Mouse (Mus musculus) midbrain, postnatal 0 days (tissue): ENCODE results near the gene Dap. TPM values are rescaled to one million over a fixed set of nuclear protein-coding genes. Genes with fewer than 3 reads are reported as not detected.
A peak's percentile ranks its signal among the peaks of the same experiment; 100 is the strongest.

Experiments used
- ATAC-seq: fragments of 200-750 bp; cut with Nextera tagmentation; 2 replicates; pipeline ENCODE4 v1.8.0; 2017; ENCODE audit warnings: moderate number of reproducible peaks, mild to moderate bottlenecking, moderate TSS enrichment, moderate library complexity; ENCODE audit not compliant: low FRiP score
- DNase-seq: peaks from one replicate; pipeline ENCODE4 v3.0.0-alpha.2; 2015; ENCODE audit warnings: low spot score
- H3K27ac ChIP-seq: fragments of 300-500 bp; sonication (generic); 2 replicates; pipeline ENCODE4 v1.5.1; 2014; ENCODE audit warnings: low read depth, mild to moderate bottlenecking, low read length, mixed read lengths
- H3K27me3 ChIP-seq: fragments of 300-500 bp; sonication (generic); 2 replicates; pipeline ENCODE4 v1.6.1; 2014; ENCODE audit warnings: low read length, control low read depth, mixed read lengths; ENCODE audit not compliant: insufficient read depth
- H3K36me3 ChIP-seq: fragments of 300-500 bp; sonication (generic); 2 replicates; pipeline ENCODE4 v1.6.1; 2014; ENCODE audit warnings: low read length, control low read depth, mixed read lengths; ENCODE audit not compliant: insufficient read depth
- H3K4me1 ChIP-seq: fragments of 300-500 bp; sonication (generic); 2 replicates; pipeline ENCODE4 v1.6.1; 2014; ENCODE audit warnings: mild to moderate bottlenecking, control low read depth, antibody characterized with exemption, low read length, mixed read lengths; ENCODE audit not compliant: insufficient read depth
- H3K4me2 ChIP-seq: fragments of 300-500 bp; sonication (generic); 2 replicates; pipeline ENCODE4 v1.6.1; 2014; ENCODE audit warnings: low read depth, mild to moderate bottlenecking, low read length, mixed read lengths; ENCODE audit not compliant: poor library complexity, severe bottlenecking
- H3K4me3 ChIP-seq: fragments of 300-500 bp; sonication (generic); 2 replicates; pipeline ENCODE4 v1.5.1; 2014; ENCODE audit warnings: low read depth, mild to moderate bottlenecking, low read length, moderate library complexity
- H3K9ac ChIP-seq: fragments of 300-500 bp; sonication (generic); replicated peaks from 2 replicates; pipeline ENCODE4 v1.6.1; 2014; ENCODE audit warnings: mild to moderate bottlenecking, low read length, moderate library complexity, mixed read lengths; ENCODE audit not compliant: poor library complexity, severe bottlenecking
- H3K9me3 ChIP-seq: fragments of 300-500 bp; sonication (generic); 2 replicates; pipeline ENCODE4 v1.6.1; 2016; ENCODE audit warnings: low read length, control low read depth
- CTCF ChIP-seq: IDR thresholded peaks from 2 replicates; pipeline ENCODE4 v1.5.1; 2016; ENCODE audit warnings: antibody characterized with exemption, mild to moderate bottlenecking
- WGBS: fragments of 180-500 bp; shearing (Covaris S2); extraction: QIAGEN DNeasy Blood & Tissue Kit; methylation state at CpG from one replicate; pipeline ENCODE4 v1.1.7; 2014; 5-methylcytosine and 5-hydroxymethylcytosine counted together
- polyA plus RNA-seq: library from polyadenylated mRNA; unstranded; fragments of >200 nt; fragmentation: Nextera tagmentation; extraction: Ambion mirVana; gene quantifications from 2 replicates; pipeline ENCODE4 v1.2.1, GENCODE M21; 2015
- total RNA-seq: library from RNA; depleted of rRNA; stranded (reverse); fragments of >200 nt; gene quantifications from 2 replicates; pipeline ENCODE4 v1.2.3, GENCODE M21; 2014

The Dap gene
- total and polyA plus RNA-seq, 2 experiments from 2014 or later, result 22.1 to 26.1 TPM

DNA sequence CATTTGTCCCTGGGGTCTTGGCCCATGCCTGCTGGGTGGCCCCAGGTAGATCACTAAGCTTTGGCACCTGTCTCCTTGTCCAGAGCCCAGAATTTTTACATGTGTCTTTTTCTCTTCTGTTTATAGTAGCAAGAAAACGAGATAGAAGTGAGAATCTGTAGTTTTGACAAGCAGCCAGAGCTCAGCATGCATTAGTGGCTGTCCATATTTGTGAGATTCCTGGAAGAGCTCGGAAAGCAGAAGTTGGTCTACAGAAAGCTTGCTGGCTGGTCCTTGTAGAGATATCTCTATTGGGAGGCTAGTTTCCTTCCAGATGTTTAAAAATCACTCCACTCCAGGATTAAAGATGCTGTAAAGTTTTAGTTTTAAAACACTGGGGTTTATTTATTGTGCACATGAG, 25.9 kb downstream of the Dap start:
- no peak for DNase-seq
- H3K27ac ChIP-seq, result no peak overlapping the region
- 62% methylated on average over 2 of the region's 2 CpGs for WGBS

DNA sequence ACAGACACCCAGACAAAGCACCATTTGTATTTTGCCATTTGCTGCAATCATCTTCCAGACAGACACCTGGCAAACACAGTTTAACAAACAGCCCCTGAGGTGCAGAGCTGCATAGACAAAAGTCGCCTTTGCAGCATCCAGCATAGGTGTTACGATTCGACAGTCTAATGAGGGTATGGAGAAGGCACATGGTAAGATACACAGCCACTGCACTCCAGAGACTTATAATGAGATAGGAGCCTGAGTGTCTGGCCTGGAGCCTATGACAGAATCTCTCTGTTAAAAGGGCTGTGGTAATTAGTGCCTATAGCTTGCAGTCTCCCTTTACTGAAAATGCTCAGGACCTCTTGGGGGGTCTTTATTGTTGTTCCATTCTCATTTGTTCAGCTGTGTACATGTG, 26.6 kb downstream of the Dap start:
- H3K4me1 ChIP-seq, result 0 out of 2 replicates have a peak, but pooled peaks cover 3% of the 10 kb centered on the region
- H3K4me2 ChIP-seq, result no peak overlapping the region
- DNase-seq (no peak), ATAC-seq (no peak)
- no peak for TF ChIP-seq CTCF
- 49% methylated on average over 3 of the region's 3 CpGs for WGBS
- H3K9ac ChIP-seq, result no peak overlapping the region
- no peak overlapping the region for H3K4me3 ChIP-seq
- no peaks in the 10 kb centered on the region for H3K27me3 ChIP-seq
- no peaks in the 10 kb centered on the region for H3K36me3 ChIP-seq
- no peaks in the 10 kb centered on the region for H3K9me3 ChIP-seq
- no peak overlapping the region for H3K27ac ChIP-seq

More for the DNA sequence above, 25.9 kb downstream of the Dap start:
- H3K9ac ChIP-seq, result no peak overlapping the region
- no peak for TF ChIP-seq CTCF
- no peak for ATAC-seq
- 0 out of 2 replicates have a peak, but pooled peaks cover 3% of the 10 kb centered on the region for H3K4me1 ChIP-seq
- no peak overlapping the region for H3K4me3 ChIP-seq
- H3K36me3 ChIP-seq, result no peaks in the 10 kb centered on the region
- no peak overlapping the region for H3K4me2 ChIP-seq
- H3K27me3 ChIP-seq, result no peaks in the 10 kb centered on the region
- no peaks in the 10 kb centered on the region for H3K9me3 ChIP-seq

DNA sequence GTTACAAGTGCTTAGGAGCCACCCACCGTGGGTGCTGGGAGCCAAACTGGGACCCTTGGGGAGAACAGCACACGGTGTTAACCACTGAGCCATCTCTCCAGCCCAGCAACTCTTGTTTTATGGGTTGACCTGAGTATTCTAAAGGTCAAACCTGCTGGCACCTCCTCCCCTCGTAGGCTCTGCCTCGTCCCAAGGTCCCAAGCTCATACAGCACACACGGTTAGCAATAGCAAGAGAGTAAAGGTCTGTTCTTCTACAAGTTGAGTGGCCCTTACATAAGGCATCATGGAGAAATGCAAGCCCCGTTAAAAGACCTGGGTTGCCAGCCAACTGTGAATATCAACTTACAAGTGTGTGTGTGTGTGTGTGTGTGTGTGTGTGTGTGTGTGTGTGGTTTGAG, 27.1 kb downstream of the Dap start:
- ATAC-seq, result no peak
- 0 out of 2 replicates have a peak, but pooled peaks cover 3% of the 10 kb centered on the region for H3K4me1 ChIP-seq
- no peak overlapping the region for H3K27ac ChIP-seq
- H3K9ac ChIP-seq, result no peak overlapping the region
- H3K4me2 ChIP-seq, result no peak overlapping the region
- DNase-seq, result no peak
- WGBS, result 84% methylated on average over 6 of the region's 6 CpGs
- H3K9me3 ChIP-seq, result no peaks in the 10 kb centered on the region
- H3K36me3 ChIP-seq, result no peaks in the 10 kb centered on the region
- TF ChIP-seq CTCF, result no peak
- no peaks in the 10 kb centered on the region for H3K27me3 ChIP-seq
- no peak overlapping the region for H3K4me3 ChIP-seq

DNA sequence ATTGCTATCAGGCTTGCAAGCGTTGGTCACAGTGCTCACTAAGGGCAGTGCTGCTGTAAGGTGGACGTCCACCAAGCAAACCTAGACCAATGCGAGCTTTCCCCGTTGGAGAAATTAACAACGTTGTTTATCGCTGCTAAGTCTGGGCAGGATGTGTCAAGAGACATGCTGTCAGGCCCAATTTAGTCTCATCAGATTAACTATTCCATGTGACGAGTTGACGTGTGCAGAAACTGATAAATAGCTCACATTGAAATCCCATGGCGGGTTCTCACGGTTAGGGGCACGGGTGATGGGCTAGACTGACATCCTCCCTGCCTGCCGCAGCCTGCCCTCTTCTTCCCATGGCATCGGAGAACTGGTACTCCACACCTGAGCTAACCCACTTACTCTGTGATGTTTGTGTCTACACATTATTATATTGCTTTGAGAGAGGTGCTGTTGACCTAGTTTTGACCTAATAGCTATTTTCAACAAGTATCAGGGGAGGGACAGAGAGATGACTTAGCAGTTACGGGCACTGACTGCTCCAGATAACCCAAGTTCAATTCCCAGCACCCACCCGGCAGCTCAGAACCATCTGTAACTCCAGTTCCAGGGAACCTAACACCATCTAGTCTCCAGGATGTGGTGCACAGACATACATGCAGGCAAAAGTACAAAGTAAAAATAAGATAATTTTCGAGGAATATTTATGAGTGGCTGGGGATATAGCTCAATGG, 28.6 kb downstream of the Dap start:
- ATAC-seq (no peak), DNase-seq (no peak)
- Histone ChIP-seq H3K4me1 (0 out of 2 replicates have a peak, but pooled peaks cover 3% of the 10 kb centered on the region), H3K4me2 (no peak overlapping the region), H3K4me3 (no peak overlapping the region), H3K9ac (no peak overlapping the region), H3K36me3 (no peaks in the 10 kb centered on the region), H3K27me3 (no peaks in the 10 kb centered on the region), H3K9me3 (no peaks in the 10 kb centered on the region), H3K27ac (no peak overlapping the region)
- 55% methylated on average over 16 of the region's 16 CpGs for WGBS
- TF ChIP-seq CTCF, result no peak

DNA sequence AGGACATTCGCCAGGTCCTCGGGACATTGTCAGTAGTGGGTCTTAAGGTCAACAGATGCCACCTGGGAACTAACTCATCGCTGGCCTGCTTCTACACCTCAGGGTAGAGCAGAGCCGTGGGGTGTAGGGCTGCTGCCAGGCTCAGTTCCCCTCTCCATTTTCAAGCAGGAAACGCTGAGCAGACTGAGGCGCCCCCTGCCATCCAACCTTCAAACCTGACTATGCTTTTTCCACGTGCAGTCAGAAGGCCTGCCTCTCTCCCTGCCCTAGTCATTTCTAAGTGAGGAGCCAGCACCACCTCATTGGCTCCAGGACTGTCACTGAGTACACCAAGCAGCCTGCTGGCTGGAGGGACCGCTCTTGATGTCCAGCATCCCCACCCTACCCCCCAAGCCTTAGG, 29.3 kb downstream of the Dap start:
- ATAC-seq, result no peak

DNA sequence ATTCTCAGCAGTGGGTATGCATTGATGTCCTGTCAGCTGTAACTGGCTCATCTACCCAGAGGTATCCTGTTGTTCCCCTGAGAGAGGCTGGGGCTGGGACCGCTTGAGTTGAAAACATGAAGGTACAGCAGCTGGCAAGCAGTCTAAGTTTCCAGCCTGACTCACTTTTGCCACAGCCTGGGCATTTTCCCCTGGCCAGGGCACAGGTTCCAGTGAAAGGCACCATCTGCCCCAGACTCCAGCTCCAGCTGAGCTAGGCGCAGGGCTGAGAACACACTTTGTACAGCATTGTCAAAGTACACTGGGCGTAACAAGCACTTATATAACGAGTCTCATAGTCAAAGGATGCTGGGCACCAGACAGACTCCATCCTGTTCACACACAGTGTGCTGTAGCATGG, 29.8 kb downstream of the Dap start:
- ATAC-seq (no peak), DNase-seq (no peak)
- Histone ChIP-seq H3K4me3 (no peak overlapping the region), H3K36me3 (no peaks in the 10 kb centered on the region), H3K4me1 (0 out of 2 replicates have a peak, but pooled peaks cover 3% of the 10 kb centered on the region), H3K9me3 (no peaks in the 10 kb centered on the region), H3K9ac (no peak overlapping the region), H3K27me3 (no peaks in the 10 kb centered on the region), H3K27ac (no peak overlapping the region), H3K4me2 (no peak overlapping the region)
- TF ChIP-seq CTCF, result no peak
- 80% methylated on average over 4 of the region's 4 CpGs for WGBS

More for the DNA sequence above, 29.3 kb downstream of the Dap start:
- H3K9me3 ChIP-seq, result no peaks in the 10 kb centered on the region
- no peaks in the 10 kb centered on the region for H3K36me3 ChIP-seq
- no peak overlapping the region for H3K9ac ChIP-seq
- H3K4me2 ChIP-seq, result no peak overlapping the region
- 75% methylated on average over 8 of the region's 8 CpGs for WGBS
- H3K4me1 ChIP-seq, result 0 out of 2 replicates have a peak, but pooled peaks cover 3% of the 10 kb centered on the region
- no peak overlapping the region for H3K4me3 ChIP-seq
- no peak for DNase-seq
- TF ChIP-seq CTCF, result peak; percentile 35
- H3K27me3 ChIP-seq, result no peaks in the 10 kb centered on the region
- H3K27ac ChIP-seq, result no peak overlapping the region
